Mouse (Mus musculus): ENCODE measurements around the gene Ccser1.

Gene Ccser1

GRCm38 (mm10) chr6:61687002-61687401 lies 506.9 kb downstream of the Ccser1 start:
- DNase-seq (ENCODE audit: low spot score in 2 of 2): no peak

DNA sequence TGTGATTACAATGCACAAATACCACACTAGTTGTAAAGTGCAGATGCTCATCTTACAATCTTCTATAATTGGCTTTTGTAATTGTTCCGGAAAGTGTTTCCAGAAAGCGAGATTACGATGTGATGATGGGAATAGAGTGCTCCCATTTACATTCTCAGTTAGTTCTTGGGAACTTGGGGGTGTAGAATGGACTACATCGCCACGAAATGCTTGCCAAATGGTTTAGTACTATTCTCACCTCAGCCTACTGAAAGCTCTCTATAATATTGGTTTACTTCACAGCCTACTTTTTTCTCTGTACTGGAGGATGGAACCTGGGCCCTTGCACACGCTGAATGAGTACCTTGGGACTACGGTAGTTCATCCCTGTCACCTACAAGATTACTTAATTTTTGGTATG lies 522.9 kb downstream of the Ccser1 start:
- no peak for DNase-seq (ENCODE audit: low spot score in 2 of 2)

DNA sequence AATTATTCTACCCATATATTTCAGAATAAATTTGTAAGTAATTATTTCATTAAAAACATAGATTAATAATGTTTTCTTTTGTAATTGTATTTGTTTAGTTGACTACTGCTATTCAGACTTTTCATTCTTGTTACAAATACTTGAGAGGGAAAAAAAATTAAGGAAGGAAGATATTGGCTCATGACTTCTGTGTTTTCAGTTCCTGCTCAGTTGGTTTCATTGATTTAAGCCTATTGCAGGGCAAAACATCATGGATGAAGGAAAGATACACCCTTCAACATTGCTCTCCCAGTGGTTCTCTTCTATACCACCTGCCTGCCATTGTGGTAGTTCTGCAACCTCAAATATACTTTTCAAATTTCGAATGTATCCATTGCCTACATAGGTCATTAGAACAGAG lies 541.1 kb downstream of the Ccser1 start:
- no peak for DNase-seq (ENCODE audit: low spot score in 2 of 2)

DNA sequence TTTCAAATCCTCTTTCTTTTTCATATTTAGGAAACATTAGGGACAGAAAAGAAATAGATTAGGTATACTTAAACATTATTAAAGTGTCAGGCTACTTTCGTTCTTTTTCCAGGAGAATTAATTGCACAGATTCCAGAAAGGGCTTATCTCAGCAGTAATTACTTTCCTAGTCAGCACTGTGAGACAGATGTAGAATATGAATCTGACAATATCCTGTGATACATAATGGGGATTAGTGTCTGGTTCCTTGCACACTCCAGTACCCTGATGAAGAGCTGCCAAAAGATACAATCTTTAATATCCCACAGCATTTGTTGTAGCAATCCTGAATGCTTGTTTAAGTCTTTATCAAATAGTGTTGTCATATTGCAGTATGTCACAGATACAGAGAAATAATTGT lies 548.9 kb downstream of the Ccser1 start:
- no peak for DNase-seq (ENCODE audit: low spot score in 2 of 2)

- no peak for DNase-seq (ENCODE audit: low spot score in 2 of 2)
Observed at GRCm38 (mm10) chr6:61730088-61730880, 550.2 kb downstream of the Ccser1 start.

- DNase-seq (ENCODE audit: low spot score in 2 of 2): no peak
Observed at GRCm38 (mm10) chr6:61746346-61746745, 566.2 kb downstream of the Ccser1 start.

DNA sequence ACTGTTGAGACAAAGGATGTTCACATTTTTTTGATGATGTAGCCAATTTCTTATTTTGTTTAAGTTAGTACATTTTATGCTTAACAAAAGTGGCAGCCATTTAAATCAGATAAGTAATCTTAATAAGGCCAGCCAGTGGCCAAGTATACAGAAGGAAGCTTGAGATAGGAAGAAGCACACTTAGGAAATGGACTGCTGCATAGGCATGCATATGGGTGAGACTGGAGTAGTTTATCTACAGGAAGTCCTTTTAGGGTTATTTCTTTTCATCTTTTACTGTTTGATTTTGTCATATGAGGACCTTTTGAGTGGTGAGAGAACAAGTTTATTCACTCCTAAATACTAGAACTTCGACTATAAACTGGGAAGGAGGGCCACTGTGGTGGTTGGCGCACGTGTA lies 582.0 kb downstream of the Ccser1 start:
- no peak for DNase-seq (ENCODE audit: low spot score in 2 of 2)

DNA sequence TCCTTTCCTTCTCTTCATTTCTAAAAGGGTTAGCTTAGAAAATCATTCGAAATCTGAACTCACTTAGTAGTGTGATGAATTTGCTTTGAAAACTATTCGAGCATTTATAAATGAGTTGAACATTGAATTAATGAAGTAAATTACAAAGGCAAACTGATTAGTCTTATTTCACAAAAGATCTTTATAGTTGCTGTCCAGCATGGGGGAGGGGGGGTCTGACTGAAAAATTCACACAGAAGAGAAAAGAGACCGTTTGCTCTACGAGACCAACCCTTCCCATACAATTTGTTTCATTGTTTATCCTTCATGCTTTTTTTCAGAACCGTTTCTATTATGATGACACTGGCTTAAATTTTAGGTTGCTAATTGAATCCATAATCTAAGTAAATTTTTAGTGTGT lies 583.3 kb downstream of the Ccser1 start:
- no peak for DNase-seq (ENCODE audit: low spot score in 2 of 2)

- no peak for DNase-seq (ENCODE audit: low spot score in 2 of 2)
Observed at GRCm38 (mm10) chr6:61765801-61766200, 585.7 kb downstream of the Ccser1 start.

DNA sequence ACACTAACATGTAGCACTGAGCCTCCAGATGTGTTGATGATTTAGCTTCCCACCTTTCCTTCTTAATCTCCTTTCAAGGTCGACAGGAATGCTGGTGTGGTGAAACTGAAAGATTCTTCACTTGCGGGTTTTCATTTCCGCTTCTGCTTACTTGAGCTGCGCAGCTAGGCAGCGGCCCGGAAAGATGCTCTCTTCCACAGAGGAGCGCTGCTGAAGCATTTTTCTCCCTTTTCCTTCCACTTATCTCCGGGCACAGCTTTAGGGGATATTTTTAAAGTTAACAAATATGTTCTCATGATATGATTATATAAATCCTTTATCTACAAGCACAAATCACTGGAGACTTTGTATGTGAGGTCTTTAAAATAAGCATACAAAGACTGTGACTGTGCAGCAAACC lies 587.0 kb downstream of the Ccser1 start:
- no peak for DNase-seq (ENCODE audit: low spot score in 2 of 2)

GRCm38 (mm10) chr6:61786706-61787105 lies 606.6 kb downstream of the Ccser1 start:
- DNase-seq (ENCODE audit: low spot score in 2 of 2): no peak

DNA sequence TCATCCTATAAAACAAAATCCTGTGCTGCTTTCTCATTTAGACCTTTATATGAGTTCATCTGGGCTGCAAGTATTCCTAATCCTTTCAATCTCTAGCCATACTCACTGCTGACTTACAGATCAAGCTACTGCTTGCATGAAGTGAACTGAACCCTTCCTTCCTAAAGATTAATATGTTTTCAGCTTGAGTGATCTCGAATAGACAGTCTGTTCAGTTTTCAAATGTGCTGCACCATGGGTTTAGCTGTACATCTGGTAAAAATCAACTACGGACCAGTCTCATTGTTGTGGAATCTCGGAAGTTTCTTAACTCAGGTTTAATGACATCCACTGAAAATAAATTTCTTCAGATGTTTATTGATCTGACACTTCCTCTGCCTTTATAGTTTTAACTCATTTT lies 620.8 kb downstream of the Ccser1 start:
- DNase-seq (ENCODE audit: low spot score in 2 of 2): no peak

- no peak for DNase-seq (ENCODE audit: low spot score in 2 of 2)
Observed at GRCm38 (mm10) chr6:61805481-61805880, 625.4 kb downstream of the Ccser1 start.

GRCm38 (mm10) chr6:61817716-61818115 lies 637.6 kb downstream of the Ccser1 start:
- no peak for DNase-seq (ENCODE audit: low spot score in 2 of 2)

DNA sequence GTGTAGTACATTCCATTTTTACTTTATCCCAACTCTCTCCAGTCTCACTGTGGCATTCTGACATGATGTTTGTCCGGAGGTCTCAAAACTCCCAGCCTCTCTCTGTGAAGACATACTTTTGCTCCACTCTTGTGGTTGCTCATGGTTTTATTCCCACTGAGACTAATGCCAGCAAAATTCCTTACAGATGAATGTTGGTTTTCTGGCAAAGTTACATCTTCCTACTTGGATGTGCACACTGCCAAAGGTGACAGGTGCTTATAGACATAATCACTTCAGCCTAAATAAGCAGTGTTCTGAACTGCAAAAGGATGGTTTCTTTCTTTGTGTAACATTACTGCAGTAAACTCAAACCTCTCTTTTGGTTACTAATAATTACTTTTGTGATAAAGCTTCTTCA lies 696.2 kb downstream of the Ccser1 start:
- DNase-seq (ENCODE audit: low spot score in 2 of 2): no peak

GRCm38 (mm10) chr6:61898238-61898637 lies 718.1 kb downstream of the Ccser1 start:
- DNase-seq (ENCODE audit: low spot score in 2 of 2): no peak

GRCm38 (mm10) chr6:61902715-61903114 lies 722.6 kb downstream of the Ccser1 start:
- DNase-seq (ENCODE audit: low spot score in 2 of 2): no peak

DNA sequence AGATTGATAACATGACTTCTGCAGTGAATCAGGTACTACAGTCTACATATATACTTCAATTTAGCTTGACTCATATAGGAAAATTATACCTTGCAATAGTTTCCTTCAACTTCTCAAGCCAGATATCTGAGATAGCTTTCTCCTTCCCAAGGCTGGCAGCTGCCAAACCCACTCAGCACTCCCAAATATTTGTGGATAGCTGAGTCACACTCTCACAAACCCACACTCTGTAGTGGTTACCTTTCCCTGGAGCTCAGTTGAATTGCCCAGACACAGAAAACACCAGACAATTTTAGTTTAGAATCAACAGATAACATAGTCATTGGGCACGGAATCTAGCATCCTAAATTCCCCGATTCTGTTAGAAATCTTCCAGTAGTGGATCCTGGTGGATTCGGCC lies 732.8 kb downstream of the Ccser1 start:
- DNase-seq (ENCODE audit: low spot score in 2 of 2): no peak

DNA sequence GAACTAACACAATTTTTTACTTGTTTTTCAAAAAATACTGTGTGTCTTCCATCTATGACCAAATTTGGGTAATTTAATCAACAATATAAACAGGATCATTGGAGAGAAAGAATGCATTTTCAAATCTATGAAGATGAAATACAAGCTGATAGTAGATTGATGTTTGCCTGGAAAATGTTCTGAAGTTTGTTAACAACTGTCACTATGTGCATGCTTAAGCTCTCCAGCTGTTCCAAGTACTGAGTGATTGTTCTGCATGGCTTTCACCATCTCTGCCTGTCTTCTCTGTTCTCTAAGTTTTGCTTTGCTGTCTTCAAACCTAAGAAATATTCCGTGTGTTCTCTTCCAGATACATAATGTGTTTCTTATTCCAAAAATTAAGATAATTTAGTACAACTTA lies 751.5 kb downstream of the Ccser1 start:
- no peak for DNase-seq (ENCODE audit: low spot score in 2 of 2)

- no peak for DNase-seq (ENCODE audit: low spot score in 2 of 2)
Observed at GRCm38 (mm10) chr6:61936656-61937055, 756.5 kb downstream of the Ccser1 start.

DNA sequence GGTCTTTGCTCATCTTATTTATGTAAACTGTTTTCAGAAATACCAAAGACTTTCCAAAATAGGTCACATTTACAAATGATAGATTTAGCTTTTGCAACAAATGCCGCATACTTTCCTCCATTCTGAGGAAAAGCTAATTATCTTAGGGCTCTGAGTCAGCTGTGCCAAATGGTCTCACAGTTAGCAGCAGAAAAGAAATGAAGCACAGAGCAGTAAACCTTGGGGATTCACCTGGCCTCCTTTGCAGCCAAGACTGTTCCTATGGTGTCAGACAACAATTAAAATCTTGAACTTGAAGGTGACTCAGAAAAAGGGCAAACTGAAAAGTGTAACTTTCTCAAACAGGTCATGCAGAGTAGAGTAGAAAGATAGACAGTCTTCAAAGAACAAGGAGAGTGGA lies 759.1 kb downstream of the Ccser1 start:
- DNase-seq (ENCODE audit: low spot score in 2 of 2): no peak

- DNase-seq (ENCODE audit: low spot score in 2 of 2): no peak
Observed at GRCm38 (mm10) chr6:61953703-61954102, 773.6 kb downstream of the Ccser1 start.

- DNase-seq (ENCODE audit: low spot score in 2 of 2): no peak
Observed at GRCm38 (mm10) chr6:61976878-61977277, 796.8 kb downstream of the Ccser1 start.

GRCm38 (mm10) chr6:61978379-61978778 lies 798.3 kb downstream of the Ccser1 start:
- no peak for DNase-seq (ENCODE audit: low spot score in 2 of 2)

All from natural killer cell, adult 2 months (primary cell).